Mouse (Mus musculus) C3H10T1/2 (cell line): ENCODE results near the gene Snx15. TPM values are rescaled to one million over a fixed set of nuclear protein-coding genes. Genes with fewer than 3 reads are reported as not detected.

ENCODE experiments used
- polyA plus RNA-seq, 2 experiments: library from polyadenylated mRNA; unstranded; fragments of >200 nt; fragmentation: generic; extraction: Trizol; gene quantifications; one replicate each; pipeline ENCODE4 v1.2.1; 2012; ENCODE audit warnings: missing spikeins in 2 of 2

The Snx15 gene
- polyA plus RNA-seq: 10 to 100 TPM; 17.1 to 34.0 TPM

DNA sequence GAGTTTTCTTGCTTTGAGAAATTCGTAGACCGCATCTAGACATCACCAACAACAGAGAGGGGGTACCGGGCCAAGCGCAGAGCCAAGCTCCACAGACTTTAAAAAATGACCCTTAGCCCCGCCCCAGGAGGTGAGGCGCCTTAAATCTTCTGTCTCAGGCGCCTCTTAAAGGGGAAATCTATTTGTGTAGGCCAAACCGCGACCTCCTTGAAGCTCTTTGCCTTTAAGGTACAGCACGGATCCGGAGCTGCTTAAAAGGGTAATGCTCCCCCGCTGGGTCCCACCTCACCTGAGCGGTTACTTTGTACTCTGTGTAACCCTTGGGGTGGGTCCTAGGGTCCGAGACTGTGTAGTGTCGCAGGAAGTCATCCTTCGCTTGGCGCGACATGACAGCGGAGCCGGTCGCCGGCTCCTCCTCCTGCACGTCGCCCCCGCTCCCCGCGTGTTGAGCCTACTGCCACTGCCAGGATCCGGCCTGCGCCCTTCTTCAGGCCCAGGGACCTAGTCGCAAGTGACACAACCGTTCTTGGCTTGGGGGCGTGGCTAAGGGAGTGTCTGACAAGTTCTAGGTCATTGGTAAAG is at the start of gene Snx15:
Snx15 (minus strand) TSS at position 545 of the 582 bp plus-strand sequence.

GRCm38 (mm10) chr19:6141394-6141749 is 13.3 kb upstream of the Snx15 start, which contains the start of gene Arl2:
Gene Arl2, minus strand, starts transcription at chr19:6141548.

DNA sequence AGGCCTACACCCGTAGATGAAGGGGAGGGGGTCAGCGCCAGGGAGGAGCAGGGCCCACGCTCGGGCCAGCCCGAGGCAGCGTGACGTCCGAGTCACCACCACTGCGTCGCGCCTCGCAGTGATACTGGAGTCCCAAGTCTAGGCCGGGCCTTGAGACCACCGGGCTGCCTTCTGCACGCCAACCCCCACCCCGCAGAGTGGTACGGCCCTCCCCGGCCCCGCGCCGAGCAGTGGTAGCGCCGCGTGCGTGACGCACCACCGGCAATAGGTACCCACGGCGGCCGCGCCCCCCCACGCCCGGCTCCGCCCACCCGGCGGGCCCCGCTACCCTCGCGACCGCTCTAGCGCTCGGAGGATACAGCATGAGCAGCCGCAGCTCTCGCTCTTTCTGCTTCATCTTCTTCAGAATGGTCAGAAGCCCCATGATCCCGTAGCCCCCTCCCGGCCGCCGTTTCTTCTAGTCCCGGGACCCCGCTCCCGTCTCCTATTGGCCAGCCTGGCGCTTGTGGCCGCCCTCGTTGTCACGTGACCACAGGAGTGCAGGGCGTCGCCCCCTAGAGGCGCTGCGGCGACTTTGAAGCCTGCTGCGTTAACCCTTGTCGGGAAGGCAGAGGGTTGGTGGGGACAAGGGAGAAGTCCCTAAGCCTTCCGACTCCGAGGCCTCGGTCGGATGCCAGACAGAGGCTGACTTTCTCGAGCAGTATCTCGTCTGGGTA is 12.7 kb upstream of the Snx15 start, which contains the start of gene Batf2:
Batf2 (plus strand) TSS at position 306 of the 716 bp plus-strand sequence.

GRCm38 (mm10) chr19:6117986-6118676 is 10.0 kb downstream of the Snx15 start, which contains the start of gene Sac3d1:
Gene Sac3d1, minus strand, starts transcription at chr19:6118650.

DNA sequence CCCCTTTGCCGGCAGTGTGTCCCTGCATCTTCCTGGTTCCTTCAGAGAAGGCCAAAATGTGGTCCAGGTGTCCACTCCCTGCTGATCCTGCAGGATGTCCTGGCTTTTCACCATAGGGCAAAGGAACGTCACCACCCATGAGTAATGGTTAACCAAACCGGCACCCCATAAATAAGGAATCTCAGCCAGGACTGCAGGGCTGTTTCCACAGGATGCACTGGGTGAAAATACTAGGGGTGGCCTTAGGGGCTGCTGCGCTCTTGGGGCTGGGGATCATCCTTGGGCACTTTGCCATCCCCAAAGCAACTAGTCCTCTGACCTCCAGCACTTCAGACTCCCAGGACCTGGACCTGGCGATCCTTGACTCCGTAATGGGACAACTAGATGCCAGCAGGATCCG is 22.5 kb downstream of the Snx15 start, which contains the start of gene Naaladl1:
Naaladl1 (plus strand) TSS at position 197 of the 400 bp plus-strand sequence.

DNA sequence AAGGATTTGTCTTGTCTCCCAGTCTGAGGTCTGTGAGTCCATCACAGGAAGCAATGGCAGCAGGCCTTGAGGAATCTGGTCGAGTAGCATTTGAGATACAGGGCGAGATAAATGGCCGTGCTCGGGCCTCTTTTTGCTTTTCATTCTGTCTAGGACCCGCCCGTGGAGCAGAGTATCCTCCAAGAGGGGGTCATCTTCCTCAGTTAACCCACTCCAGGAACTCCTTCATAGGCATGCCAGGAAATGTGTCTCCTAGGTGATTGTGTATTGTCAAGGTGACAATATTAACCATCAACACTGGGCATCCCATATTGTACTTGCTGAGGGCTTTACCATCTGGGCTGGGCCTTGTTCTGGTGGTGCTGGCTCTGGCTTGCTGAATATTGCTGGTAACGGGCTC is 34.0 kb downstream of the Snx15 start, which contains the start of gene AC131692.1:
AC131692.1 (plus strand) TSS at position 301 of the 400 bp plus-strand sequence.

DNA sequence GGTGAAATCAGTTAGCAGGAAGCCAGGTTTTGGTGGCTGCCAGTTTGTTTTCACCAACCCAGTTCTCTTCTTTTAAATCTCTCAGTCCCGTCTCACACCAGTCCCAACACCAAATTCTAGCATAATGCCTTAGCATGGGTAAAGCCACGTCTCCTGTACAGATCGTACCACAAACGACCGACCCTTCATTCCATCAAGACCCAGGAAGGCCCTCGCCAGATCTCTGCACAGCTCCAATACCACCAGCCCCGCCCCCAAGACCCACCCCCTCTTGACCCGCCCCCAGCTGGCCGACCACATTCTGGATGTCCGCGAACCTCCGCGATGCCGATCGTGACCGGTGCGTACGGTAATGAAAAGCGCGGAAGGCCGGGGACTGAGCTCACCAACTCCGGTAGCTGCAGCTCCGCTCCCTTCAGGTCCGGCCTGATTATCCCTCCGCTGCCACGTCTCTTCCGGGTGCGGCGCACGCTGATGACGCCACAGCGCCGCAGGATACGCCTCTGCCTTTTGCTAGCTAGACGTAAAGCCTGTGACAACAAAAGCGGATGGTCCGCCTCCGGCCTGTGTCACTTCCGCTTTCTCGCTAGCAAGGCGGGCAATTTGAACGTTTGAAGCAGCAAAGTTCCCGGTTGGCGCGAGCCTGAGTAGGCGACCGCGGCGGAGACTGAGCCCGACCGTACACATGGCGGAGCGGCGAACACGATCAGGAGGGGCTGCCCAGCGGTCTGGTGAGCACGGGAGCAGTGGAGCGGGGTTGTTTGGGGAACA is 43.4 kb downstream of the Snx15 start, which contains the start of the genes Zfpl1 and Cdca5:
Zfpl1 (minus strand) TSS at position 479 of the 771 bp plus-strand sequence.
Cdca5 (plus strand) TSS at position 506 of the 771 bp plus-strand sequence.

GRCm38 (mm10) chr19:6082156-6082555 is 45.9 kb downstream of the Snx15 start, which contains the start of gene Gm28374:
Gene Gm28374, minus strand, starts transcription at chr19:6082256.

GRCm38 (mm10) chr19:6079983-6080480 is 48.1 kb downstream of the Snx15 start, which contains the start of gene Tmem262:
Gene Tmem262, plus strand, starts transcription at chr19:6080033.

DNA sequence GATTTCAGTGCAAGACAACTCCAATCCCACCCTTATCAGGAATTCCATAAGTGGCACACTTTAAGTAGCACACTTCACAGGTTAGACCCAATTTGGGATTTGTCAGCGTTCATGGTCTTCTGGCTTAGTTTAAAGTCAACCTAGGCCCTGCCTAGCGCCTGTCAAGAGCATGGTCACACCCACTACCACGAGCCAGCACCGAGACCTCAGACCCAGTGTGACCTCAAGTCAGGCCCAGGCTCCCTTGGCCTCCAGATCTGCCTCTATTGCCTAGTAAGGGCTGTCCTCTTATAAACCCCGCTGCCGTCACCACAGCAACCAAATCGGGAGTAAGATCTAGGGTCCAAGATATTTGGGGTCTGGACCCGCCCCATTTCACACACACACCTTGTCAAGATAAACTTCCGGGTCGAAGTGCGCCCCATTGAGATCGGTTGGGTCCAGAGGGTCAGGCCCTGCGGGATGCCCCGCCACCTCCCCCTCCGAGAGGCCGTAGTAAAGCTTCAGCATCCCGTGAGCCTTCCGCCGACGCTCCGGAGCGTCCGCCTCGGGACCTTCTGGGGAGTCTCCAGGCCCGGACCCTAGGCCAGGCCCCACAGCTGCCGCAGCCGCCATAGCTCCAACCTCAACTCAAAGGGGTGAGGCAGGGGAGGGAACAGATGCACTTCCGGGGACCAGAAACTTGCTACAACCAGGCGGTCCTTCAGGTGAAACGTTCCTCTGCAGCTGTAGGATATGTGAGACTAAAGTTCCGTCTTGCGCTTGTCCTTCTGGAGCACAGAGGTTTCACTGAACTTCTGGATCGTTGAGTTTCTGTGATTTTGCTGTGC is 51.3 kb downstream of the Snx15 start, which contains the start of gene Vps51:
Vps51 (minus strand) TSS at position 668 of the 830 bp plus-strand sequence.

Other genes with a start within 250 kb of the Snx15 start
- 1 to 10 TPM in 1 of 2 experiments, under 1 TPM in 1; 0.46 to 1.5 TPM for gene Tigd3, start 234.2 kb downstream of the Snx15 start, polyA plus RNA-seq
- gene Dpf2, start 215.3 kb downstream of the Snx15 start, polyA plus RNA-seq: 10 to 100 TPM; 36.2 to 93.5 TPM
- 10 to 100 TPM; 28.5 to 39.7 TPM for gene Cdc42ep2, start 203.5 kb downstream of the Snx15 start, polyA plus RNA-seq
- 10 to 100 TPM; 33.2 to 41.9 TPM for gene Pola2, start 164.1 kb downstream of the Snx15 start, polyA plus RNA-seq
- under 1 TPM in 1 of 2 experiments, not detected in 1; 0.05 TPM for gene Slc22a20, start 142.2 kb downstream of the Snx15 start, polyA plus RNA-seq
- 100 to 1,000 TPM in 1 of 2 experiments, 10 to 100 TPM in 1; 54.3 to 106 TPM for gene Capn1, start 112.4 kb downstream of the Snx15 start, polyA plus RNA-seq
- gene Syvn1, start 81.7 kb downstream of the Snx15 start, polyA plus RNA-seq: 10 to 100 TPM in 1 of 2 experiments, 1 to 10 TPM in 1; 8.1 to 37.0 TPM
- gene Mrpl49, start 70.5 kb downstream of the Snx15 start, polyA plus RNA-seq: 10 to 100 TPM; 53.0 to 53.6 TPM
- 1,000 to 10,000 TPM; 3,123 to 6,609 TPM for gene Fau, start 70.5 kb downstream of the Snx15 start, polyA plus RNA-seq
- gene Znhit2, start 67.1 kb downstream of the Snx15 start, polyA plus RNA-seq: 10 to 100 TPM; 47.8 to 81.5 TPM
- gene Tm7sf2, start 59.9 kb downstream of the Snx15 start, polyA plus RNA-seq: 10 to 100 TPM; 13.4 to 34.1 TPM
- gene Vps51, start 51.1 kb downstream of the Snx15 start, polyA plus RNA-seq: 10 to 100 TPM; 86.8 to 98.3 TPM
- gene Tmem262, start 48.3 kb downstream of the Snx15 start, polyA plus RNA-seq: not detected
- 1 to 10 TPM in 1 of 2 experiments, under 1 TPM in 1; 0.12 to 1.5 TPM for gene Gm28374, start 46.0 kb downstream of the Snx15 start, polyA plus RNA-seq
- 100 to 1,000 TPM in 1 of 2 experiments, 10 to 100 TPM in 1; 97.2 to 129 TPM for gene Zfpl1, start 43.3 kb downstream of the Snx15 start, polyA plus RNA-seq
- gene Cdca5, start 43.3 kb downstream of the Snx15 start, polyA plus RNA-seq: 10 to 100 TPM; 22.1 to 36.7 TPM
- gene AC131692.1, start 33.9 kb downstream of the Snx15 start, polyA plus RNA-seq: under 1 TPM; 0.25 to 0.46 TPM
- gene Naaladl1, start 22.5 kb downstream of the Snx15 start, polyA plus RNA-seq: under 1 TPM; 0.07 to 0.28 TPM
- 10 to 100 TPM; 28.4 to 46.8 TPM for gene Sac3d1, start 9.7 kb downstream of the Snx15 start, polyA plus RNA-seq
- gene Batf2, start 12.7 kb upstream of the Snx15 start, polyA plus RNA-seq: under 1 TPM in 1 of 2 experiments, not detected in 1; 0.14 TPM
- 100 to 1,000 TPM; 112 to 164 TPM for gene Arl2, start 13.2 kb upstream of the Snx15 start, polyA plus RNA-seq
- gene Majin, start 56.1 kb upstream of the Snx15 start, polyA plus RNA-seq: not detected
- 1 to 10 TPM in 1 of 2 experiments, under 1 TPM in 1; 0.33 to 3.6 TPM for gene Gpha2, start 98.1 kb upstream of the Snx15 start, polyA plus RNA-seq
- 10 to 100 TPM; 11.0 to 23.1 TPM for gene Ppp2r5b, start 107.6 kb upstream of the Snx15 start, polyA plus RNA-seq
- 10 to 100 TPM; 10.8 to 22.6 TPM for gene Atg2a, start 113.4 kb upstream of the Snx15 start, polyA plus RNA-seq
- gene Ehd1, start 148.4 kb upstream of the Snx15 start, polyA plus RNA-seq: 100 to 1,000 TPM; 138 to 139 TPM
- under 1 TPM; 0.04 to 0.26 TPM for gene Cdc42bpg, start 178.2 kb upstream of the Snx15 start, polyA plus RNA-seq
- gene Men1, start 206.7 kb upstream of the Snx15 start, polyA plus RNA-seq: 10 to 100 TPM; 39.2 to 60.2 TPM
- gene Map4k2, start 212.8 kb upstream of the Snx15 start, polyA plus RNA-seq: 10 to 100 TPM in 1 of 2 experiments, 1 to 10 TPM in 1; 3.1 to 11.6 TPM
- gene Sf1, start 235.4 kb upstream of the Snx15 start, polyA plus RNA-seq: 100 to 1,000 TPM in 1 of 2 experiments, 10 to 100 TPM in 1; 75.7 to 128 TPM